Mouse (Mus musculus): ENCODE results near the gene Gm32742.

GRCm38 (mm10) chr9:51163989-51164388 is 1.3 kb downstream of the Gm32742 start:
- TF ChIP-seq CTCF (IDR thresholded peaks at IDR 0.05) (peak; percentile 37; the same call in 1 of the 2 replicates), EP300 (IDR thresholded peaks at IDR 0.05) (no peak)
